Comparison of ENCODE assay signal across 9 mouse cellular contexts in genomic region chr11:32364375-32364774, GRCm38 (mm10). TPM values are rescaled to one million over a fixed set of nuclear protein-coding genes. Genes with fewer than 3 reads are reported as not detected.
DNase-seq lines count a peak whose midpoint lies in the region; ATAC-seq and TF ChIP-seq lines count a peak whose summit lies in the region.
"Had no signal": no experiment of that assay in that cellular context is flagged by ENCODE, and none has a peak within 500 bp of the region (broad histone marks: within the 10 kb centered on the region; RNA-seq: fewer than 3 reads in every experiment).

No protein-coding gene starts in this region.

- H3K9me3 ChIP-seq in heart, embryonic 15.5 days (replicated peaks), result no peaks in the 10 kb centered on the region

- no peak for TF ChIP-seq POLR2A in cerebellum, adult 2 months (IDR thresholded peaks at IDR 0.05; ENCODE audit: borderline replicate concordance, insufficient read depth, low read length)

- no peaks in the 10 kb centered on the region for H3K27me3 ChIP-seq in cerebellum, adult 2 months (ENCODE audit: control insufficient read depth, insufficient read depth, low read length)
- no peaks in the 10 kb centered on the region for H3K27me3 ChIP-seq in heart, embryonic 15.5 days

- H3K4me3 ChIP-seq in cerebellum, adult 2 months (replicated peaks; ENCODE audit: insufficient read depth, low read depth, low read length), result no peak overlapping the region
- H3K4me3 ChIP-seq in heart, embryonic 15.5 days, result no peak overlapping the region

- H3K4me1 ChIP-seq in cerebellum, adult 2 months (ENCODE audit: control insufficient read depth, insufficient read depth, low read length), result no peaks in the 10 kb centered on the region
- H3K4me1 ChIP-seq in heart, embryonic 15.5 days (replicated peaks), result peaks cover 49% of the 10 kb centered on the region

- WGBS in cerebellum, adult 2 months, result 86% methylated on average over 7 of the region's 7 CpGs
- WGBS in heart, embryonic 15.5 days, result 74% methylated on average over 7 of the region's 7 CpGs

- no peak for DNase-seq in cerebellum, adult 2 months
- no peak for DNase-seq in cerebellum, adult 18-20 months
- DNase-seq in 3T3-L1 (ENCODE audit: low read depth, low spot score) (peak; percentile 41), liver (no peak)
- peak; percentile 85 for DNase-seq in lung, postnatal 10 days
- no peak for DNase-seq in cerebellum, postnatal 14 days
- DNase-seq in frontal cortex, postnatal 10 days (ENCODE audit: low spot score in 2 of 2), result no peak

- peak overlapping the region; percentile 2; the same call in 1 of the 2 replicates for H3K27ac ChIP-seq in cerebellum, adult 2 months (ENCODE audit: insufficient read depth, low read length)
- peak overlapping the region; percentile 40; the same call in 1 of the 2 replicates for H3K27ac ChIP-seq in heart, embryonic 15.5 days

- no peak overlapping the region for H3K4me2 ChIP-seq in heart, embryonic 15.5 days
- H3K4me2 ChIP-seq: liver, embryonic 11.5 days had no signal

- no peak for TF ChIP-seq CTCF in cerebellum, adult 2 months (IDR thresholded peaks at IDR 0.05; ENCODE audit: borderline replicate concordance, insufficient read depth, low read depth, low read length)

- ATAC-seq in heart, embryonic 15.5 days (replicated peaks; ENCODE audit: insufficient number of reproducible peaks, insufficient read depth, low FRiP score, low read depth), result no peak

- no peaks in the 10 kb centered on the region for H3K36me3 ChIP-seq in heart, embryonic 15.5 days

- no peak overlapping the region for H3K9ac ChIP-seq in heart, embryonic 15.5 days

RNA-seq across cellular contexts. Expression of gene Sh3pxd2b, which starts 16.8 kb away (rescaled TPM):
- 9.1 TPM in 2 replicates for polyA plus RNA-seq in cerebellum, adult 2 months (2012; rRNA removed)
- polyA plus RNA-seq in heart, embryonic 15.5 days (2015; fragmentation: Nextera tagmentation; extraction: Ambion mirVana), result 9.3 and 15.5 TPM in 2 replicates

Comparison
In these comparisons a context has a peak if more than half of its experiments do, and no peak if none do; other contexts are left out.
1. DNase-seq: peak in 3T3-L1 (single experiment) and lung, postnatal 10 days (single experiment); none in cerebellum, adult 2 months (0 of 2), cerebellum, adult 18-20 months (0 of 2), cerebellum, postnatal 14 days (0 of 2), frontal cortex, postnatal 10 days (0 of 2) and liver (single experiment).